Mouse (Mus musculus): ENCODE measurements at regions not wholly inside any gene's neighbourhood (a gene's known extent, or its start where the extent isn't known, plus 50 kb on each side); places are given as distances from the start of the nearest gene placed in this dataset.

GRCm38 (mm10) chr12:5793051-5793450 is 417.6 kb upstream of the Klhl29 start:
- Histone ChIP-seq H3K27me3 (replicated peaks; ENCODE audit: control insufficient read depth, insufficient read depth, low read length) (no peaks in the 10 kb centered on the region), H3K27ac (ENCODE audit: insufficient read depth, low read depth, low read length) (no peak overlapping the region), H3K36me3 (ENCODE audit: control insufficient read depth, insufficient read depth, low read length) (no peaks in the 10 kb centered on the region), H3K4me3 (ENCODE audit: insufficient read depth, low read depth, low read length) (no peak overlapping the region), H3K4me1 (ENCODE audit: control insufficient read depth, insufficient read depth, low read length) (no peaks in the 10 kb centered on the region)
- DNase-seq, result peak; percentile 12
- 57% methylated on average over 7 of the region's 7 CpGs for WGBS
- TF ChIP-seq CTCF (conservative IDR thresholded peaks at IDR 0.05; ENCODE audit: insufficient read depth, insufficient read length, low read depth, low read length) (no peak), POLR2A (IDR thresholded peaks at IDR 0.05; ENCODE audit: low read depth, low read length) (no peak)

DNA sequence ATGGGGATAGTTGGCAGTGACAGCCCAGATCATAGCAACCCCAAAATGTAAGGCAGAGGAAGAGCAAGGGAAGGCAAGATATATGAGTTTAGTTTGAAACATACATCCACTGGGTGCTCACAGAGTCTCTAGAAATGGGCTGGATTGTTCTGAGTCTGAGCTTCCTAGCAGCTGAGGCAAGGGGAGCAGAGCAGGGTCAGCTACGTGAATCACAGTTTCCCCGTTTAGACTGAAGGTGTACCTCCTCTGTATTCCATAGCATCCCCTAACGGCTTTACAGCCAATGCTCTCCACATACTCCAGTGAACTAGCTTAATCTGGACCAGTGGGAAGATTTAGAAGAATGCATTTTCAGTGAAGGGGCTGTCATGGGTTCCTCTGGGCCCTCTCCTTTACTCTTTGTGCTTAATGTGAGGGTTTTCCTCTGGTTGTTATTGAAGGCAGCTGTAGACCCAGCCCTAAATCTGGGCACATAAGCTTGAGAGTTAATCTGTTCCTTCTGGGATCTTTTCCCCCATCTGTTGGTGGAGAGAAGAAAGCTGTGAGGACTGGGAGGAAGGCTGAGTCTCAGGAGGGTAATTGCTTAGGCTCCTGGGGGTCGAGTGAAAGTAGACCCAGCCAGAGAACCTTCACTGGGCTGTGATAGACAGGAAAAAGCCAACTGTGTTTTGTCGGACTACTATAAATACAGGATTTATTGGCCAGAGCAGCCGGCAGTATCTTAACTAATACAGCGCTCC is 411.8 kb upstream of the Klhl29 start:
- Histone ChIP-seq H3K4me1 (ENCODE audit: control insufficient read depth, insufficient read depth, low read length) (no peaks in the 10 kb centered on the region), H3K4me3 (ENCODE audit: insufficient read depth, low read depth, low read length) (no peak overlapping the region), H3K36me3 (ENCODE audit: control insufficient read depth, insufficient read depth, low read length) (no peaks in the 10 kb centered on the region), H3K27ac (ENCODE audit: insufficient read depth, low read depth, low read length) (no peak overlapping the region), H3K27me3 (replicated peaks; ENCODE audit: control insufficient read depth, insufficient read depth, low read length) (no peaks in the 10 kb centered on the region)
- TF ChIP-seq CTCF (conservative IDR thresholded peaks at IDR 0.05; ENCODE audit: insufficient read depth, insufficient read length, low read depth, low read length), result no peak
- TF ChIP-seq POLR2A (IDR thresholded peaks at IDR 0.05; ENCODE audit: low read depth, low read length), result no peak
- 50% methylated on average over 7 of the region's 7 CpGs for WGBS
- no peak for DNase-seq

- Histone ChIP-seq H3K4me1 (ENCODE audit: control insufficient read depth, insufficient read depth, low read length) (no peaks in the 10 kb centered on the region), H3K36me3 (ENCODE audit: control insufficient read depth, insufficient read depth, low read length) (no peaks in the 10 kb centered on the region), H3K27me3 (replicated peaks; ENCODE audit: control insufficient read depth, insufficient read depth, low read length) (no peaks in the 10 kb centered on the region), H3K27ac (ENCODE audit: insufficient read depth, low read depth, low read length) (no peak overlapping the region), H3K4me3 (ENCODE audit: insufficient read depth, low read depth, low read length) (no peak overlapping the region)
- DNase-seq, result no peak
- WGBS, result 21% methylated on average over 3 of the region's 3 CpGs
- no peak for TF ChIP-seq CTCF (conservative IDR thresholded peaks at IDR 0.05; ENCODE audit: insufficient read depth, insufficient read length, low read depth, low read length)
- no peak for TF ChIP-seq POLR2A (IDR thresholded peaks at IDR 0.05; ENCODE audit: low read depth, low read length)
These were observed 405.8 kb upstream of the Klhl29 start for GRCm38 (mm10) chr12:5781276-5781675.

GRCm38 (mm10) chr12:5777556-5777955 is 402.1 kb upstream of the Klhl29 start:
- Histone ChIP-seq H3K36me3 (ENCODE audit: control insufficient read depth, insufficient read depth, low read length) (no peaks in the 10 kb centered on the region), H3K4me3 (ENCODE audit: insufficient read depth, low read depth, low read length) (no peak overlapping the region), H3K4me1 (ENCODE audit: control insufficient read depth, insufficient read depth, low read length) (no peaks in the 10 kb centered on the region), H3K27ac (ENCODE audit: insufficient read depth, low read depth, low read length) (no peak overlapping the region), H3K27me3 (replicated peaks; ENCODE audit: control insufficient read depth, insufficient read depth, low read length) (no peaks in the 10 kb centered on the region)
- TF ChIP-seq CTCF (conservative IDR thresholded peaks at IDR 0.05; ENCODE audit: insufficient read depth, insufficient read length, low read depth, low read length) (no peak), POLR2A (IDR thresholded peaks at IDR 0.05; ENCODE audit: low read depth, low read length) (no peak)
- DNase-seq, result no peak

DNA sequence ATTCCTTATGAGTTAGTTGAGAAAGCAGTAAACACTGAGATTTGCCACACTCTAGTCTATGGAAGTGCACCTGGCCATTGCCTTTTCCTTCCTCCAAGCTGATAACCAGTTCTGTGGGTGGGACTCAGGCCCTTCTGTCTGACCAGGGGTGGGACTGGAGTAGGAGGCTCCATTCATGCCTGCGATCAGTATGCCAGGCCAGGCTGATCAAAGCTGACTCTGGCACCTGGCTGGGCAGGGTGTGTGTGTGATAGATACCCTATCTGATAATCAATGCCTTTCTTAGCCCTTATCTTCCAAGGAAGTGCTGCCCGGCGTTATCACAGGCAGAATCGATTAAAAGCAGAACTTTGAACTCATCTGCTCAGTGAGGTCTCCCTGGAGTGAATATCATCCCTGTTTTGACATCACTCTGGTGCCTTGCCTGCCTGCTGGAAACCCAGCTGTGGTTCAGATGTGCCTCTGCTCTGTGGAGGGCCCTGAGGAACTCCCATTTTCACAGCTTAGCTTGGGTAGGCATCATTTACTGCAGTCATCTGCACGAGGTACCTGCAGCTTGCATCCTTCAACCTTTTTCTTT is 396.0 kb upstream of the Klhl29 start:
- no peak for DNase-seq
- Histone ChIP-seq H3K4me3 (ENCODE audit: insufficient read depth, low read depth, low read length) (no peak overlapping the region), H3K27me3 (replicated peaks; ENCODE audit: control insufficient read depth, insufficient read depth, low read length) (no peaks in the 10 kb centered on the region), H3K27ac (ENCODE audit: insufficient read depth, low read depth, low read length) (no peak overlapping the region), H3K36me3 (ENCODE audit: control insufficient read depth, insufficient read depth, low read length) (no peaks in the 10 kb centered on the region), H3K4me1 (ENCODE audit: control insufficient read depth, insufficient read depth, low read length) (no peaks in the 10 kb centered on the region)
- TF ChIP-seq POLR2A (IDR thresholded peaks at IDR 0.05; ENCODE audit: low read depth, low read length) (no peak), CTCF (conservative IDR thresholded peaks at IDR 0.05; ENCODE audit: insufficient read depth, insufficient read length, low read depth, low read length) (no peak)
- 81% methylated on average over 5 of the region's 5 CpGs for WGBS

DNA sequence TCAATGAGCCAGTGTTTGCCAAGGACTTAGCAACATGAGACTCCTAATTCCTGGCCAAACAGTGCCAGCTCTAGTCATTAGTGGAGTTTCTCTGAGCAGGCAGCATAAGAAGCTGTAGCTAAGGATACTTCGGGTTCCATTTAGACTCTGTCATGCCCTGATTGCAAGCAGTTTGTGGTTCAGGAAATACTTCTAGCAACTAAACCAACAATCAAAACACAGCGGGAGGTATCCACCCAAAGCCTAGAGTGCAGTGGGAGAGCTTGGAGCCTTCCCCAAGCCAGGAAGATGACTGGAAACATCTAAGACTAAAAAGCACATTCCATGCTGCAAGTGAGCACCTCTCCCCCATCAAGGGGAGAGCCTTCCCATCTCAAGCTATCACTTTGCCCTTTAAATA is 395.0 kb upstream of the Klhl29 start:
- Histone ChIP-seq H3K27ac (ENCODE audit: insufficient read depth, low read depth, low read length) (no peak overlapping the region), H3K4me3 (ENCODE audit: insufficient read depth, low read depth, low read length) (no peak overlapping the region), H3K4me1 (ENCODE audit: control insufficient read depth, insufficient read depth, low read length) (no peaks in the 10 kb centered on the region), H3K27me3 (replicated peaks; ENCODE audit: control insufficient read depth, insufficient read depth, low read length) (no peaks in the 10 kb centered on the region), H3K36me3 (ENCODE audit: control insufficient read depth, insufficient read depth, low read length) (no peaks in the 10 kb centered on the region)
- no peak for TF ChIP-seq CTCF (conservative IDR thresholded peaks at IDR 0.05; ENCODE audit: insufficient read depth, insufficient read length, low read depth, low read length)
- no peak for TF ChIP-seq POLR2A (IDR thresholded peaks at IDR 0.05; ENCODE audit: low read depth, low read length)
- no peak for DNase-seq
- 73% methylated on average over 2 of the region's 2 CpGs for WGBS

DNA sequence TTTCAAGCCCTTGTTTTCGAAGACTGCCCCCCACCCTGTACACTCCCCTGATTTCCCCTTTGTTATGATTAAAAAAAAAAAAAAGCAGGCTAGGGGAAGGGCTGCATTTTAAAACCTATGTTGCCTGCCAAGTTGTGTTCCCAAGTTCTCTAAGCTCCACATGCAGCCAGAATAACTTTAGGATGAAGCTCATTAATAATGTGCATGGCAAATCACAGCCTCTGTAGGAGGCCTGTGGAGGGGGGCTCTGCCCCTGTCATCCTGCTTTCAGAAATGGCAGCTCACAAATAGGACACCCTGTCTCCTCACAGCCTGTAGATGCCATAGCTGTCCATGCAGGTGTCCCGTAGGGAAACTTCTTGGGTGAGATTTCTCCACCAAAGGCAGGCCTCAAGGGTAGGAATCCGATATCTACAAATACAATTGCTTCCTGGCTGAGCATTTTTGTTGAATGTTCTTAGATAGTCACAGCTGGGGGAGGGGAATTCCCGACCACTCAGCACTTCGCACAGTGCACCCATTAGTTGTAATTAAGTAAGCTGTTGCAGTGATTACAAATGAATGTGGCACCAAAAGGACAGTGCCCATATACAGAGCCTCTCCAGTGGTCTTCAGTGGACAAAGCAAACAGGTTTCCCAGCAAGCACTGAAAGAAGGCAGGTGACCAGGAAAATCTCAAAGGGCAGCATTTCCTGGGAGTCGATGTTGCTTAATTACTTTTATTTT is 389.1 kb upstream of the Klhl29 start:
- Histone ChIP-seq H3K27ac (ENCODE audit: insufficient read depth, low read depth, low read length) (no peak overlapping the region), H3K4me3 (ENCODE audit: insufficient read depth, low read depth, low read length) (no peak overlapping the region), H3K4me1 (ENCODE audit: control insufficient read depth, insufficient read depth, low read length) (no peaks in the 10 kb centered on the region), H3K27me3 (replicated peaks; ENCODE audit: control insufficient read depth, insufficient read depth, low read length) (no peaks in the 10 kb centered on the region), H3K36me3 (ENCODE audit: control insufficient read depth, insufficient read depth, low read length) (no peaks in the 10 kb centered on the region)
- WGBS, result 58% methylated on average over 6 of the region's 6 CpGs
- no peak for TF ChIP-seq CTCF (conservative IDR thresholded peaks at IDR 0.05; ENCODE audit: insufficient read depth, insufficient read length, low read depth, low read length)
- TF ChIP-seq POLR2A (IDR thresholded peaks at IDR 0.05; ENCODE audit: low read depth, low read length), result no peak
- DNase-seq, result no peak
